Mouse (Mus musculus) layer of hippocampus, adult 9-10 months (tissue): ENCODE measurements around the gene Rbms3.

Experiments
- DNase-seq: peaks from one replicate; pipeline ENCODE4 v3.0.0; 2022; ENCODE audit warnings: low spot score

The Rbms3 gene

GRCm38 (mm10) chr9:116639597-116640301 lies 990.0 kb downstream of the Rbms3 start:
- no peak for DNase-seq

- no peak for DNase-seq
These were observed 995.9 kb downstream of the Rbms3 start for GRCm38 (mm10) chr9:116633786-116634185.

DNA sequence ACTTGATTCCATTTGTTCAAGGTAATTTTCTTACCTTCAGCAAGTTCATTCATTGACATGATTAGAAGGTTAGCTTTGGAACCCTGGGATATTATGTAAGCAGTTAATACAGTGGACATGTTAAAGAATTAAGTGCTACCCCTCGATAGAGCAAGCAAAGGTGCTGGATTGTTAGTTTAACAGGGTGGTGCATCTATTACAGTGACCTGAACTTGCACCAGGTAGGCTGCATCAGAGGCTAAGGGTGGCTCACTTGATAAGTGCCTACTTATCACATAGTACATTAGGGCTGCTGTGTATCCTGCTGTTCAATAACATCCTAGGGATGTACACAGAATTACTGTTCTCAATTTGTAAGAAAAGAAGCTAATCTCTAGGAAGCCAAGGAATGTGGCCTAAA lies 996.6 kb downstream of the Rbms3 start:
- no peak for DNase-seq

DNA sequence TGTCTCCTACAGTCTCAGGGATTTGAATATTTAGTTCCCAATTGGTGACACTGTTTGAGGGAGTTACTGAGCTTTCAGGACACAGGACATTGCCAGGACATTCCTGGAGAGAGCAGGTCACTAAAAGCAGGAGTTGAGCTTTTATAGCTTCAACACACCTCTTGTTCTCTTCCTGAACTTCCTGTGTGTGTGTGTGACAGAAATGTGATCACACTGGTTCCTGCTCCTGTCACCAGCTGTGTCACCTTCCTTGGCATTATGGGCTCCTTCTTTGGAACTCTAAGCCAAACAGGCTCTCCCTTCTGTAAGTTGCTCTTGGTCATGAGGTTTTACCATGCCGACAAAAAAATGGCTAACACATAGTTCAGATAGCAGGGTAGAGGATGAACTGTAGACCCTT lies 997.9 kb downstream of the Rbms3 start:
- no peak for DNase-seq

- DNase-seq: no peak
These were observed 998.9 kb downstream of the Rbms3 start for GRCm38 (mm10) chr9:116630805-116631204.

DNA sequence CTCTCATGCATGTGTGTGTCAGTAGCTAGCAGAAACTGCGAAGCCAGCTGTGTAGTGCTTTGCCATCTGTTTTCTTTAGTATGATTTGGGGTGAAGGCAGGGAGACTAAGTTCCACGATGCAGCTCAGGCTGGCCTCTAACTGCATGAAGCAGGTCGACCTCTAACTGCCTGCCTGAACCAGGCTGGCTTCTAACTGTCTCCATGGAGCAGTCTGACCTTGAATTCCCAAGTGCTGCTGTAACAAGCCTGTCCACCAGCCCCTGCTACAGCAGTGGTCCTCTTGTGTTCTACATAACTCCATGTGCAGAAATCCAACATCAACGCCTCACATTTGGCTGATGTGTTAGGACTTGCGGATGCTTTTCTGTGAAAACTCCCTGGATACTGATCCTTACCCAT lies 1009.3 kb downstream of the Rbms3 start:
- no peak for DNase-seq

DNA sequence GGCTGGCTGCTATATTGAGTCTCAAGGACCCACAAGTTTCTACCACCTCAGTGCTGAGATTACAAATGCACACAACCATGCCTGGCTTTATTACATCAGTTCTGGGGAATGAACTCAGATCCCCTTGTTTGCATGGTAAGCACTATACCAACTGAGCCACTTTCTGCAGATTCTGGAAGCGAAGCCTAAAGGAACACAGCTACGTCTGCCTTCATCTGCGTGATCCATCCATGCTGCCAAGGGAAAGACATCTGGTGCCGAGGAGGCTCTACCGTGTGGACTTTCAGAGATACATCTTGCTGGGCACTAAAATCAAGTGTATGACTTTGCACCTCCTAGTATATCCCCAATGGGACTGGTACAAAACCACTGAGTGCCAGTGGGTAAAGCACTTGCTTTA lies 1010.8 kb downstream of the Rbms3 start:
- no peak for DNase-seq

- DNase-seq: no peak
These were observed 1016.4 kb downstream of the Rbms3 start for GRCm38 (mm10) chr9:116613276-116613675.

GRCm38 (mm10) chr9:116596046-116596445 lies 1033.7 kb downstream of the Rbms3 start:
- no peak for DNase-seq

DNA sequence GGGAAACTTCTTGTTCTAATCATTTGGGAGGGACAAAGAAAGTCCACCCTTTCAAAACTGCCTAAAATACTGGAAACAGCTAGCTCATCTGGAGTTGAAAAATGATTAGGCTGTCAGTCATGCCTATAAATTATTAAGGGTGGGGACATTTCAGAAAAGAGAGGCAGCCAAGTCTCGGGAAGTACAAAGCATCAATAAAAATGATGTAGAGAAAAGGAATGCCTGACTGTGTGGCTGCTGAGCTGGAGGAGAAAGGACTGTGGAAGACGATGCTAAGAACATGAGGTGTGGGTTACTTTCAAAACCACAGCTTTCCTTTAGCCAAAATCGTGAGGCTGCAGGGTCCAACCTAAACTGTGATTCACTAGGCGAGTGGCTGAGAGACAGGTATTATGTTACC lies 1037.2 kb downstream of the Rbms3 start:
- no peak for DNase-seq

DNA sequence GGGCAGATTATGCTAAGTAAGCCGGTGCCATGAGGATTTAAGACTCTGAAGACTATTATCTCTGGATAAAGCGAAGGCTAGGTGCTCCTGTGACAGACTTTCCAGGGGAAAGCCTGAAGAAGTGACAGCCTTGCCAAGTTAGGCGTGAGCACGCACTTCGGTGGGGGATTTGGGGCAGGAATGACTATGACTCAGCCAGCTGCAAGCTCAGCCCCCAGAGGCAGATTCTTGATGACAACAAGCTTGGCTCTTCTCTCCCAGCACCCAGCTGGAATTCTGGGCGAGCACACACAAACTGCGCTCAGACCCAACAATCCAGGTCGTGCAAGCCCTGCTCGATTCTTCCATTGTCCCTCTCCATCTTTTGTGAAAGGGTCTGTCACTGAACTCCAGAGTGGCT lies 1038.6 kb downstream of the Rbms3 start:
- DNase-seq: no peak

- no peak for DNase-seq
These were observed 1060.0 kb downstream of the Rbms3 start for GRCm38 (mm10) chr9:116569680-116570079.

- no peak for DNase-seq
These were observed 1063.0 kb downstream of the Rbms3 start for GRCm38 (mm10) chr9:116566711-116567110.

GRCm38 (mm10) chr9:116557781-116558180 lies 1071.9 kb downstream of the Rbms3 start:
- DNase-seq: no peak

GRCm38 (mm10) chr9:116556641-116557040 lies 1073.1 kb downstream of the Rbms3 start:
- no peak for DNase-seq

GRCm38 (mm10) chr9:116553181-116553580 lies 1076.5 kb downstream of the Rbms3 start:
- DNase-seq: peak; percentile 24

GRCm38 (mm10) chr9:116546156-116546555 lies 1083.6 kb downstream of the Rbms3 start:
- DNase-seq: no peak

DNA sequence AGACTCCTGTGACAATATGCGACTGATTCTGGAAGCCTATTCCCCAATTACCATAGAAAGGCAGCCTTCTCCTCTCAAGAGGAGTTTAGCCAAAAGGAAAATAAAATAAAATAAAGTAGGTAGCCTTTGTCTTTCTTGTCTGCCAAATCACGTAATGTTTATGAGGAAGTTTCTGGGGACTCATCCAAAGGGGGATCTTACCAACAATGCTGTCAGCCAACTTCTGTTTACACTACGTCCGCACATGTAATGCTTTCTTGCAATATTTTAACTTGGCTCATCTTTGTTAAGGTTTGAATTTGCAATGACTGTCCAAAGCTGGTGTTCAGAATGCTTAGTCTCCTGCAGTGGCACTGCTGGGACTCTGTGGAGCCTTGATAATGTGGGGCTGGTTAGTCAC lies 1086.9 kb downstream of the Rbms3 start:
- no peak for DNase-seq

DNA sequence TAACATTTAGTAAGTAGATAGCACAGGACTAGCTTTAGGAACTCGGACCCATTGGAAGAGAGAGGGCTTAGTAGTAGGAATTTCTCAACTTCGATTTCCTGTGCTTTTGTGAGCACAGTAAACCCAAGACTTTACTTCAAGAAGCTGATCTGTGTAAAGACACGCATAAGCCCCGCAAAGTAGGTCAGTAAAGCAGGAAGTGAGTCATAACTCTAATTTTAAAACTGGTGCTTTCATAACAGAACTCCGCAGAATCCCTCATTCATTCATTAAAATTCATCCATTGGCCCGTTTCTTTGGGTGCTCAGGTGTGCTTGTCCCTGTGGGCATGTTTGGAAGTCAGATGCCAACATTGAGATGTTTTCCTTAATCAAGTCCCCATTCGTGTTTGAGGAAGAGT lies 1087.7 kb downstream of the Rbms3 start:
- DNase-seq: no peak

DNA sequence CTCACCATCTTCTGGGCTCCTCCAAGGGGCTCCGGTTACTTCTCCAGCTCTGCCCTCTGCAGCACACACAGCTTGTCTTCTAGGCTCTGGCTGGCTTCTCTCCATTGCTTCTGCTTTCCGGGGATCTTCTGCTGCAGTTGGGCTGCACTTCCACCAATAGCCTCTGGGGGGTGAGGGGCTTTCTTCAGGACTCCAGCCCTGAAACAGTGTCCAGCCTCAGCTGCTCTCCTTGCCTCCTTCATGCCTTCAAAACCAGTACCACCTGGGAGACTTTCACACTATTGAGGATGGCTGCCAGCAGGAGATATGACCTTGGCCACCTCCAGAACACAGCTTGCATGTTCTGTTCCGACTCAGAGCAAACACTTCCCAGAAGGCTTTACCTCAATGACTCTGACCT lies 1094.0 kb downstream of the Rbms3 start:
- no peak for DNase-seq

- DNase-seq: no peak
These were observed 1096.3 kb downstream of the Rbms3 start for GRCm38 (mm10) chr9:116533381-116533780.

GRCm38 (mm10) chr9:116531121-116531520 lies 1098.6 kb downstream of the Rbms3 start:
- no peak for DNase-seq

DNA sequence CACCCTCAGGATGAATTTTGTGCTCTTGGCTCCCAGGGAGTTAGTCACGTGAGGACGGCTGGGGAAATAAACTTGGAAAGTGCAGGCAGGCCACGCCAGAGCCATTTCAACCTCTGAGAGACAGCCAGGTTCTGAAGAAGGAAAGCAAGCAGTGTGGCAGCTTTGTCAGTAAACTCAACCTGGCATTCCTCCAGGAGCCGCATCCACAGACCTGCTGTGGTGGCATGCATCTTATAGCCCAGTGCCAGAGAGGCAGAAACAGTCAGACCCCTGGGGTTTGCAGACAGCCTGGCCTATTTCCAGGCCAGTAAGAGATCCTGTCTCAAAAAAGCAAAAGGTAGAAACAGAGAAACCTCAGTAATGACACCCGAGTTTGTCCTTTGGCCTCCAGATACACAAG lies 1105.3 kb downstream of the Rbms3 start:
- no peak for DNase-seq
